Mouse (Mus musculus) layer of hippocampus, adult 9-10 months (tissue): ENCODE measurements at regions not wholly inside any gene's neighbourhood (a gene's known extent, or its start where the extent isn't known, plus 50 kb on each side); places are given as distances from the start of the nearest gene placed in this dataset.

Source experiments
- DNase-seq: peaks from one replicate; pipeline ENCODE4 v3.0.0; 2022; ENCODE audit warnings: low spot score

GRCm38 (mm10) chr10:113285483-113285882 lies 356.7 kb upstream of the Atxn7l3b start:
- DNase-seq, result no peak

GRCm38 (mm10) chr10:113240766-113241372 lies 312.1 kb upstream of the Atxn7l3b start:
- DNase-seq, result peak; percentile 15
